Mouse (Mus musculus) T-helper 1 cell (primary cell): ENCODE data around the gene Megf8.

Experiments
- in situ Hi-C: fragments of 300-600 bp; cut with MboI, MseI; formaldehyde crosslinking; loops from one replicate; pipeline ENCODE4 v1.15.1; 2025; ENCODE audit warnings: high pct_unique_total_duplicates

Gene Megf8

DNA sequence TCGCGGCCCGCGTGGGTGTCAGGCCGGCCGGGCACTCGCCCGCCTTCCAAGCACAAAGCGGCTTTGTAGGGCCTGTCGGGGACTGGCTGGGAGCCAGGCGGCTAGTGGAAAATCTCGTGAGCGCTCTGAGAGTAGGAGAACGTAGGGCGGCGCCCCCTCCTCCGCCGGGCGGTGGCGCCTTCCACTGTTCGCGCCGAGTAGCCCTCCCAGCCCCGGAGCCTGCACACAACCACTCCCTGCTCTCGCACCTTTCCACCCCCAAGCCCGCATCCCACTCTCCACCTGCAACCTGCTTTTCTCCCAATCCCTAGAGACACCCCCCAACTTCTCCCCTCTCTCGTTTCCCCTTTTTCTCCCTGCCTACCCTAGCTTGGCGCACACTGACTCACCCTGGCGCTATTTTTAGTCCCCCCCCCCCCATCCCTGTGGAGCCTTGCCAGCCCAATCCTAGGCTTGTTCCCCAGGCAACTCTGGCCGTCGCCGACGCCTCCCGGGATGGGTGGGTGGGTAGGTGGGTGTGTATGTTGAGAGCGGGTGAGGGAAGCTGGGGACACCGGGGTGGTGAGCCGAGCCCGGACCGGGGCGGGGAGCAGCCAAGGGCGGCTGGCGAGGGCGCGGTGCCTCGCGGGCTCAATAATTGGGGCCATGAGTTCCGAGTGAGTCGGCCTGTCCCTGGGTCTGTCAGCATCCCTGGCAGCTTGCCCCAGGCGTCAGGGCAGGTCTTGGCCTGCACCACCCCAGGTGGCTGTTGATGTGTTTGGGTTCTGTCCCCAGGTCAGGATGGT lies 37.7 kb upstream of the Megf8 start:
- in situ Hi-C loops: no loop called here

DNA sequence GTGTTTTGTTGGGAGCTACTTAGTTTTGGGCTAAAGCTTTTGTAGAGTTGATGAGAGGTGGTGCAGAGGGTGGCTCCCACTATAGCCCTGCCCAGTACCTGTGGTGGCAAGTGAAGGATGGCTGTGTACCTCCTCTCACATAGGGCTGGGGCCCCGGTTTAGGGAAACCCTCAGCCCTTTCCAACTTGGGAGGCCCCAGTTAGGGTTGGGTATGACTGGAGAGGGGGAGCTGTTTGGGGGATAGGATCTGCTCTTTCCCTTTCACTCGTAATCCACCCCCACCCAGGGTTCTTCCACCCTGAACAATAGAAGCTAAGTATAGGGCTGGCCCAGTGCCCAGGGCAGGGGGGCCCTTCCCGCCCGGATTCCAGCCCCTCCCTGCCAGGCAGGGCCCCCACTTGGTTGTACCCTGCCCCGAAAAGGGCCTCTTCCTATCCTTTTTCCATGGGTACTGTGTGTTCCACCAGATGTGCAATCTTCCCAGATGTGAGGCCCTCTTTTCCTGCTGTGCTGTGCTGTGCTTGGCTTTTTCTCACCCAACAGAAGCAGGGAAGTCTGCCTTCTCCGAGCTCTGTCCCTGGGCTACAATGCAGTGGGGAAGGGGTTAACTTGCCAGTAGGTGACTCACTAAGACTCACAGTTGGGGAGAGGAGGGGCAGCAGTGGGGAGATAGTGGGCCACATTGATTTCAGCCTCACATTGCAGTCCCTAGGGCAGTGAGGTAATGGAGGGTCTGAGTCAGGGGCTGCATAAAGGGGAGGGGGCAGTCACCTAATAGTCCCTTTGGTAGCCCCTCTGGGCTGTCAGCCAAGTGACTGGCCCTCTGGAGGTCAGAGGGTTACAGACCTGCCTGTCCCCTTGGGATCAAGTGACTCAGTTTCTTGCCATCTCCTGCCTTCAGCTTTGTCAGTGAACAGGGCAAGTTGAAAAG lies 36.8 kb upstream of the Megf8 start:
- in situ Hi-C loops: loop anchor here (10.0 kb wide), 1 partner anchor 895 kb away; no protein-coding TSS in a partner anchor

- in situ Hi-C loops: loop anchor here (10.0 kb wide), 1 partner anchor 896 kb away; no protein-coding TSS in a partner anchor
Observed at GRCm38 (mm10) chr7:25281166-25281733, 35.7 kb upstream of the Megf8 start.

- in situ Hi-C loops: loop anchor here (10.0 kb wide), 1 partner anchor 897 kb away; no protein-coding TSS in a partner anchor
Observed at GRCm38 (mm10) chr7:25281734-25282601, 35.0 kb upstream of the Megf8 start.

- in situ Hi-C loops: loop anchor here (10.0 kb wide), 1 partner anchor 898 kb away; no protein-coding TSS in a partner anchor
Observed at GRCm38 (mm10) chr7:25282731-25283211, 34.2 kb upstream of the Megf8 start.

- in situ Hi-C loops: loop anchor here (10.0 kb wide), 1 partner anchor 899 kb away; no protein-coding TSS in a partner anchor
Observed at GRCm38 (mm10) chr7:25283637-25284036, 33.3 kb upstream of the Megf8 start.

- in situ Hi-C loops: loop anchor here (10.0 kb wide), 1 partner anchor 899 kb away; no protein-coding TSS in a partner anchor
Observed at GRCm38 (mm10) chr7:25284171-25284570, 32.8 kb upstream of the Megf8 start.

GRCm38 (mm10) chr7:25284766-25285165 lies 32.2 kb upstream of the Megf8 start:
- in situ Hi-C loops: loop anchor here (10.0 kb wide), 1 partner anchor 900 kb away; no protein-coding TSS in a partner anchor

GRCm38 (mm10) chr7:25285511-25286238 lies 31.3 kb upstream of the Megf8 start:
- in situ Hi-C loops: loop anchor here (10.0 kb wide), 1 partner anchor 901 kb away; no protein-coding TSS in a partner anchor

DNA sequence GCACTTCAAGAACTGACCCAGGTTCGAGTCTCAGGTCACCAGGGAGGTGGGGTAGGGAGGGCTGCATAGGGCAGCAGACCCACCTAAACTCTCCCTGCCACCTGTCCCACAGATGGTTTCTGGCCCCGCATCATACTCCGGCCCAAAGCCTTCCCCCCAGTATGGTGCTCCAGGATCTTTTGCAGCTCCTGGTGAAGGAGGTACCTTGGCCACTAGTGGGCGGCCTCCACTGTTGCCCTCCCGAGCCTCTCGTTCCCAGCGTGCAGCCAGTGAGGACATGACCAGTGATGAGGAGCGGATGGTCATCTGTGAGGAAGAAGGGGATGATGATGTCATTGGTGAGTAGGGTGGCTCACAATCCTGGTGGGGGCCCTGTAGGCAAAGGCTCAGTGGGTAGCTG lies 30.0 kb upstream of the Megf8 start:
- in situ Hi-C loops: loop anchor here (10.0 kb wide), 1 partner anchor 902 kb away; no protein-coding TSS in a partner anchor

- in situ Hi-C loops: loop anchor here (10.0 kb wide), 1 partner anchor 903 kb away; no protein-coding TSS in a partner anchor
Observed at GRCm38 (mm10) chr7:25288011-25288410, 29.0 kb upstream of the Megf8 start.

- in situ Hi-C loops: loop anchor here (10.0 kb wide), 1 partner anchor 904 kb away; no protein-coding TSS in a partner anchor
Observed at GRCm38 (mm10) chr7:25288721-25289120, 28.2 kb upstream of the Megf8 start.

DNA sequence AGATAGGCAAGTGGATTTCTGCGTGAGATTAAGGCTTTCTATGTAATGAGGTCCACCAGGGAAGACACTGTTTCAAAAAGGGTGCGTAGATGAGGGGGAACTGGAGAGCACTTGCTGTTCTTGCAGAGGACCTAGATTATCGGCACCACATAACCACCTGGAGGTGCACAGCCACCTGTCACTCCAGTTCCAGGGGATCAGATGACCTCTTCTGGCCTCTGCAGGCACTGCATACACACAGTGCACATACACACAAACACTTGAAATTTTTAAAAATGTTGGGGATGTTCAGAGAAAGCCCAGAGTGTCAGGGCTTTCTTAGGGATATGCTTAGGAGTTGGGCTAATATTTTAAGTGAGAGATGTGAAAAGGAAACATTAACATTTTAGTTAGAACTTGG lies 27.0 kb upstream of the Megf8 start:
- in situ Hi-C loops: loop anchor here (10.0 kb wide), 1 partner anchor 905 kb away; no protein-coding TSS in a partner anchor

- in situ Hi-C loops: no loop called here
Observed at GRCm38 (mm10) chr7:25290463-25290862, 26.5 kb upstream of the Megf8 start.

GRCm38 (mm10) chr7:25290911-25291310 lies 26.1 kb upstream of the Megf8 start:
- in situ Hi-C loops: no loop called here

DNA sequence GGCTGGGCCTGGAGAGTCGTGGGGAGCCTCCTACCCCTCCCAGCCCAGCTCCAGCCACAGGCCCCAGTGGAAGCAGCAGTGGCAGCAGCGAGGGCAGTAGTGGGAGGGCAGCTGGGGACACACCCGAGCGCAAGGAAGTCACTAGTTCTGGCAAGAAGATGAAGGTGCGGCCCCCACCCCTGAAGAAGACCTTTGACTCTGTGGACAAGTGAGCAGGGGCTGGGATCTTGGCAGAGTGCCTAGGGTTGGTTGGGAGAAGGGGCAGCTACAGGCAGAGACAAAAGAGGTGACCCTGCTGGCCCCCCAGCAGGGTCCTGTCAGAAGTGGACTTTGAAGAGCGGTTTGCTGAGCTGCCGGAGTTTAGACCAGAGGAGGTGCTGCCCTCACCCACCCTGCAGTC lies 24.9 kb upstream of the Megf8 start:
- in situ Hi-C loops: no loop called here

DNA sequence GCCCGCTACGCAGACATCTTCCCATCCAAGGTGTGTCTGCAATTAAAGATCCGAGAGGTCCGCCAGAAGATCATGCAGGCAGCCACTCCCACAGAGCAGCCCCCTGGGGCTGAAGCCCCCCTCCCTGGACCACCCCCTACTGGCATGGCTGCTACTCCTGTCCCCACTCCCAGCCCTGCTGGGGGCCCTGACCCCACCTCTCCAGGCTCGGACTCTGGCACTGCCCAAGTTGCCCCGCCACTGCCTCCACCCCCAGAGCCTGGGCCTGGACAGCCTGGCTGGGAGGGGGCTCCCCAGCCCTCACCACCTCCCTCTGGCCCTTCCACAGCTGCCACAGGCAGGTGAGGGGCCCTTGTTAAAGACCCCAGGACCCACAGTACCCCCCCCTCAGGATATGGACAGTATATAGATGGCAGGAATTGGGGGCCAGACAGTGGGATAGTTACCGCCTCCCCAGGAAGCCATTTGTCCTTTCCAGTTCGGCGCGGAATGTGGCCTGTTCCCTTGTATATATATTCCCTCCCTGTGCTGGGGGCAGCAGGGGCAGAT lies 23.7 kb upstream of the Megf8 start:
- in situ Hi-C loops: no loop called here

DNA sequence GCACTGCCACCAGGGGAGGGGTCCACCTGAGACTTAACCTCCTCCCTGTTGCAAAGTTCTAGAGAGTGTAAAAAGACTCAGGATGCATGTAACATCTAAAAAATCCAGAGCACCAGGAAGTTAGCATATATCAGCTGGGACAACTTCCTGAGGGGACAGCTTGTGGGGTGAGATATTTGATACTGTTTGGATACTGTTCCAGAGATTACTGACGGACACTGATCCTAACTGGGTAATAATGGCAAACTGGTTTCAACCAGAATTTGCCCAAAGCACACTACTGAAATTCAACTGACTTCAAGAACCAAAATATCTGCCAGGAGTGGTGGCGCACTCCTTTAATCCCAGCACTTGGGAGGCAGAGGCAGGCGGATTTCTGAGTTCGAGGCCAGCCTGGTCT lies 22.5 kb upstream of the Megf8 start:
- in situ Hi-C loops: no loop called here
